Mouse (Mus musculus) bone marrow macrophage, adult 2 months (primary cell): Measurements from ENCODE around the gene Zfp865. TPM values are rescaled to one million over a fixed set of nuclear protein-coding genes. Genes with fewer than 3 reads are reported as not detected.
A peak's percentile ranks its signal among the peaks of the same experiment; 100 is the strongest.

ENCODE experiments used
- H3K27ac ChIP-seq: 2 replicates; pipeline ENCODE4 v1.5.1; 2012; ENCODE audit warnings: low read depth, low read length; ENCODE audit not compliant: insufficient read depth
- H3K4me1 ChIP-seq: 2 replicates; pipeline ENCODE4 v1.6.1; 2012; ENCODE audit warnings: low read length; ENCODE audit not compliant: control insufficient read depth, insufficient read depth
- H3K4me3 ChIP-seq: 2 replicates; pipeline ENCODE4 v1.5.1; 2012; ENCODE audit warnings: mild to moderate bottlenecking, low read length, moderate library complexity; ENCODE audit not compliant: insufficient read depth
- CTCF ChIP-seq: IDR thresholded peaks from 2 replicates; pipeline ENCODE4 v1.5.1; 2012; ENCODE audit warnings: low read depth, mild to moderate bottlenecking, low read length, moderate library complexity
- POLR2A ChIP-seq: IDR thresholded peaks from 2 replicates; pipeline ENCODE4 v1.6.1; 2012; ENCODE audit warnings: mild to moderate bottlenecking, low read depth, low read length, borderline replicate concordance
- polyA plus RNA-seq: library from polyadenylated mRNA; stranded (reverse); fragments of >200 nt; gene quantifications from 2 replicates; pipeline ENCODE4 v1.2.4, GENCODE M21; 2012; ENCODE audit not compliant: missing spikeins, insufficient read depth, insufficient read length

Gene Zfp865
- 19.8 and 30.1 TPM in 2 replicates for polyA plus RNA-seq

DNA sequence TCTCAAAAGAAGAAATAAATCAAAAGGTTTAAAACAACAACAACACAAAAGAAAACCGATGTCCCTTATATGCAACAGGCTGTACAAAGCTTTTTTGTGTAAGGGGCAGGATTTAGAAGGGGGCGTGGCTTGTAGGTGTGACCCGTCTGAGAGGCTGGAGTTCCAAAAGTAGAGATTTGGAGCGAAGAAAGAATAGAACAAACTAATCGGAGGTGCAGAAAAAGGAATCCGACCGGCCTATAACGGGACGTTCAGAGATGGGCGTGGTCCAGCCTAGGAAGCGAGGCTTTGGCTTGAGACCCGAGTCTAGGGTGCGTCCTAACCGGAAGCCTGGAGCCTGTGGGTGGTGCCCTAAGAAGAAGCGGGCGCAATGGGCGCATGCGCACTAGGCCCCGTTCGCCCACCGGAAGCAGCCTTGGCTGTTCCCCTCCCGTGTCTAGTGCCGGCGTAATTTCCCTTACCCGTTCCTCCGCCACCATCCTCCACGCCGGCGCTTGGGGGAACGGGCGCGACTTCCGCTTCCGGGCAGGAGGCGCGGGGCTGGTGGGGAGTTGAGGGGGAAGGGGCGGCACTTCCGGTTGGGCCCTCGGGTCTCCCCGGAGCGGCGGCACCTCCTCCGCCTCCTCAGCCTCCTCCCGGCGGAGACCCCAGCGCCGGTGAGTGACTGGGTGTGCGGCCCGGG, at the start of gene Zfp865, which contains the start of gene Ccdc106:
Gene Zfp865 (plus strand): TSS at position 377 of the 682 bp plus-strand sequence.
Gene Ccdc106 (plus strand): TSS at position 554 of the 682 bp plus-strand sequence.
- H3K27ac ChIP-seq: peak within 1 kb of the TSS; percentile 88
- TF ChIP-seq POLR2A (no peak), CTCF (no peak)
- H3K4me1 ChIP-seq: peaks cover 18% of the 10 kb centered on the region
- H3K4me3 ChIP-seq: peak within 1 kb of the TSS; percentile 93

DNA sequence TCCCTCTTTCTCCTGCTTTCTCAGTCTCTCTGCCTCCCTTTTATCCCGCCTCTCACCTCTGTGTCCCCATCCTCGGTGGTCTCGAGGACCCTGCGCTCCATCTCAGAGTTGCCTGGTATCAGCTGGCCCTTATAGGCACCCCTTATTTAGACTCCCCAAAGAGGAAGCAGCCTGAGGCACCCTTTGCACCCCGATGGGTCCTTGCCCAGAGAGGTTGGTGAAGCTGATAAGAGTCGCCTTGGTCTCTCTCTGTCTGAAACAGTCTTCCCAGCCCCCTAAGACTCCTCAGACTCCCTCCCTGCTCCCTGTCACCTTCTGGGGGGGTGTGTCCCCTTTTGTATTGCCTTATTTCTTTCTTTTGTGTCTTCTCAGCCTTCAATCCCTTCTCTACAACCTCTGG, 49.1 kb upstream of the Zfp865 start, which contains the start of gene Sbk3:
Gene Sbk3 (minus strand): TSS at position 101 of the 400 bp plus-strand sequence.
- no peak within 1 kb of the TSS for H3K27ac ChIP-seq
- H3K4me1 ChIP-seq: peaks cover 23% of the 10 kb centered on the region

DNA sequence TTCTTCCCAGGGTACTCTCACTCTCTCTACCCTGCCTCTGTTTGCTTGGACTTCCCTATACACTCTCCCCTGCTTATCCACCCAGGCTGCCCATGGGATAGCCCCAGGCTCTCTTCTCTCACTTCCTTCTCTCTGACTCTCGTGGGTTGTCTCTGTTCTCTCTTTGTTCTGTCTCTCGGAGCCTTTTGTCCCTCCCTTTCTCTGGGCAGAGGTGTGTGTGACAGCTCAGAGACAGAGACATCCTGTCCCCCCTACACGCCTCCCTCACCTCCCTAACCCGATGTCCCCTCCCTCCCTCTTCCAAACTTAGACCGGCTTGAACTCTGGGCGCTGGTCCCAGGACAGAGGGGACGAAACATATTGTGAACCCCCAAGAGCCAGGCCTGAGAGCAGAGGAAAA, 48.5 kb upstream of the Zfp865 start:
- no peak overlapping the region for H3K27ac ChIP-seq
- peaks cover 23% of the 10 kb centered on the region for H3K4me1 ChIP-seq
- no peak overlapping the region for H3K4me3 ChIP-seq
- TF ChIP-seq POLR2A: no peak
- no peak for TF ChIP-seq CTCF

More for the DNA sequence above, 49.1 kb upstream of the Zfp865 start, which contains the start of gene Sbk3:
- H3K4me3 ChIP-seq: no peak within 1 kb of the TSS
- TF ChIP-seq CTCF: no peak
- no peak for TF ChIP-seq POLR2A

DNA sequence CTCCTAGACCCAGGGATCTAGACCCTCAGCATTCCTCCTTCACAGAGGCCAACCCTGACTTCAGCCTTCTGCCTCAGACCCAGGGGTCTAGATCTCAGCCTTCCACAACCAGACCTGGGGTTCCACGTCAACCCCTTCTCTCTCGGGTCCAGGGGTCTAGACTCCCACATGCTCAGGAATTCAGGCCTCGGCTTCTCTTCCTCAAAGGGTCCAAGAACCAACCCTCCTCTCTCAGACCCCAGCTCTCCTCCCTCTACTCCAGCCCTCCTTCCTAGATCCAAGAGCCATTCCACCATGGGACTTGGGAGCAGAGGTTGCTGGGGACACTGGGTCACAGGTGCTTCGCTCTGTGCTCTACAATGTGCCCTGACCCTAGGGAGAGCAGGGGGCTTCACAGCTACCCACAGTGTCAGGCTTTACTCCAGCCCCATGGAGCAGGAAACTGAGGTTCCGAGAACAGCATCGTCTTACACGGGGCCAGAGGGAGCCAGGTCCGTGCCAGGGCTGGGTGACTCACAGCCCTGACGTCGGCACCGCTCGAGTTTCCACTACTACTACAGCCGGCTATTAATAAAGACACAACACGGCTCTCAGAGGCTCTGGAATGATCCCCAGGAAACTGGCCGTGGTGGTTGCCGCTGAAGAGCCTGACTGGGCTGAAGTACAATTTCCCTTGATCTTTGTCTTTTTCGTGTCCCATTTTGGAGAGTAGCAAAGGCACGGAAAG, 47.7 kb upstream of the Zfp865 start:
- H3K4me3 ChIP-seq: no peak overlapping the region
- H3K4me1 ChIP-seq: peaks cover 23% of the 10 kb centered on the region
- TF ChIP-seq CTCF (no peak), POLR2A (no peak)
- H3K27ac ChIP-seq: no peak overlapping the region

DNA sequence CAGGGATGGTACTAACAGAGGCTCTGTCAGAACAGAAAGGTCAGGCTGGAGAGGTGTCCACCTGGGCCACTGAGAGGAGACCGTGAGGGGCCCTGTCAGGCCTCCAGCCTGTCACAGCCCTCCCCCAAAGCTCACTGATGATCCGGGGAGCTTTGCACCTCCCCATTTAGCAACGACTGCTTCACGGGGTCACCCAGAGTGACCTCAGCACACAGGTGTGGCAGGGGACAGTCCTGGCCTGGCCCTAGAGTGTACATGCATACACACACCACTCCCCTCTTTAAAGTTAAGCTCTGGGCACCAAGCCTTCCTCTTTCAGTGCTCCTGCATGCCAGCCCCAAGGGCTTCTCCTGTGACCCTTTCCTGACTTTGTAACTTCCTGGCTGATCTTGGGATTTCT, 44.7 kb upstream of the Zfp865 start:
- peaks cover 23% of the 10 kb centered on the region for H3K4me1 ChIP-seq
- no peak overlapping the region for H3K4me3 ChIP-seq
- H3K27ac ChIP-seq: no peak overlapping the region
- TF ChIP-seq CTCF (no peak), POLR2A (no peak)

DNA sequence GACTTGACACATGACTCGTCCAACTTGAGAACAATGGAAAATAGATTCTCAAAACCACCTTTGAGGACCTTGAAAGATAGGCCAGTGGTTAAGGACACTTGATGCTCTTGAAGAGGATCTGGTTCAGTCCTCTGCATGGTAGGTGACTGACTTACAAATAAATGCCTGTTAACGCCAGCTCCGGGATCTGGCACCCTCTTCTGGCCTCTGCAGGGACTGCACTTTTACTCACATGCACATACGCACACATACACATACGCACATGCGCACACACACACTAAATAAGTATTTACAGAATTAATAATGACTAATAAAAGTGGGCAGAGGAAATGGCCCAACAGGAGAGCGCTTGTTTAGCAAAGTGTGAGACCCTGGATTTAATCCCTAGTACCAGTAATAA, 43.3 kb upstream of the Zfp865 start:
- peaks cover 12% of the 10 kb centered on the region for H3K4me1 ChIP-seq
- TF ChIP-seq POLR2A: no peak
- TF ChIP-seq CTCF: no peak
- H3K27ac ChIP-seq: no peak overlapping the region
- no peak overlapping the region for H3K4me3 ChIP-seq

DNA sequence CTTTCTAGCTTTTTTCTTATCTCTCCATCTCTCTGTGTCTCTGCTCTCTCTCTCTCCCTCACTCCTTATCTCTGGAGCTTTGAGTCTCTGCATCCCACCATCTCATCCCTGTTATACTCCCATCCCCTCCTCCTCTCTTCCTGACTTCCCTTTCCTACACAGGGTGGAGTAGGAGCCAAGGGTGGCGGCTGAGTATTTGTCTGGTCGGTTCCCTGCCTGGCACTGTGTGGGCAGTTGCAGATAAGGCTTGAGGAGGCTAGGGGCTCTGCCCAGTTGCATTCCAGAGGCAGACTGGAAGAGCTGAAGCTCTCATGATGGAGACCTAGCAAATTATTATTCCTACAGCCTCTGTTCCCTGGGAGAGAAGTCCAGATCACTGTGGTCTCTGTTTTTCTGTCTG, 31.9 kb upstream of the Zfp865 start:
- Histone ChIP-seq H3K27ac (no peak overlapping the region), H3K4me1 (no peaks in the 10 kb centered on the region), H3K4me3 (no peak overlapping the region)
- TF ChIP-seq POLR2A (no peak), CTCF (no peak)

DNA sequence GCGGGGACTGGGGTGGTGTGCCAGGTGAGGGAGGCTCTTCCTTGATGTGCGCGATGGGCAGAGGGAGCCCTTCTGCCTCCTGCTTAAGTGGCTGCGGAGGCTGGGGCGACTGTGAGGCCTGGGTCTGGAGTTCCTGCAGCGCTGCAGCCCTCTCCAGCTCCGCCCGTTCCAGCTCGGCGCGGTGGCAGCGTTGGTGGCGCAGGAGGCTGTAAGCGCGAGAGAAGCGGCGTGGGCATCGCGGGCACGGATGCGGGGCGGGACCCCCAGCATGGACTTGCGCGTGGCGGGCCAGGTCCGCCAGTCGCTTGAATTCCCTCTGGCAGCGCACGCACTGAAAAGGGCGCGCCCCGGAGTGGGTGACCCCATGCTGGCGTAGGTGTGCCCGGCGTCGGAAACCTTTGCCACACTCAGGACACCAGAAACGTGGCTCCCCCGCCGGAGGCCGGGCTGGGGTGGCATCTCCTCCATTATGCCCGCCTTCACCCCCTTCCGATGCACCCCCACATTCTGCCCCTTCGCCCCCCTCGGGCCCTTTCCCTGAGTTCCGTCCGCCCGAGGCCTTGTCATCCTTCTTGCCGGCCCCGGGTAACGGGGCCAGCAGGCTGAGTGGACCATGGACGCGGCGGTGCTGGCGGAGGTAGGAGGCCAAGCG, 26.7 kb upstream of the Zfp865 start:
- Histone ChIP-seq H3K4me1 (peaks cover 5% of the 10 kb centered on the region; the same call in 1 of the 2 replicates), H3K4me3 (no peak overlapping the region), H3K27ac (no peak overlapping the region)
- TF ChIP-seq POLR2A (no peak), CTCF (no peak)

DNA sequence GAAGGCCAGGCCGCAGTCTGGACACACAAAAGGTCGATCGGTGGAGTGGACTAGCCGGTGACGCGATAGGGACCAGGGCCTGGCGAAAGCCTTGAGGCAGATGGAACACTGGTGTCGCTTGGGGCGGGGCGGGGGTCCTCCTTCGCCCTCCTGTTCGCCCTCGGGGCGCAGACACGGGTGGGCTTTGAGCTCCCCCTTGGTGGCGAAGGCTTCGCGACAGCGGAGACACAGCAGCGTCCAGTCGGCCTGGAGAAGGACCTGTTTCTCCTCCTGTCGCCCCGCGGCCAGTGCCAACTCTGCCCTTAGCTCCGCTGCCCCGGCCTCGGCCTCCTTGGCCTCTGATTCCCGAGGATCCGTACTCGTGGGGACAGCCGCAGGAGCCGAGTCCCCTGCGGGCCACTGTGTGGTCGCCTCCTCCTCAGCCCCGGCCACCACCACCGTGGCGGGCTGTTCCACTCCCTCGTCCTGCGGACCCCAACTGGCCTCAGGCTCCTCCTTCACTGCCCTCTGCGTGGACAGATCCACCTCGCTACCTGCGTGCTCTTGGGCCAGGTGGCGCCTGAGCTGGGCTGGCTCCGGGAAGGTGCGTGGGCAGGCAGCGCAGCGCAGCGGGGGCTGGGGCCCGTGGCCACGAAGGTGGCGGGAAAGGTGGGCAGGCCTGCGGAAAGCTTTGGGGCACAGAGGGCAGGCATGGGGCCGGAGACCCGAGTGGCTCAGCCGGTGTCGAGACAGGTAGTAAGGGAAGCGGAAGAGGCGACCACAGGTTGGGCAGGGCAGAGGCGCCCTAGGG, 26.0 kb upstream of the Zfp865 start:
- Histone ChIP-seq H3K4me1 (peaks cover 5% of the 10 kb centered on the region; the same call in 1 of the 2 replicates), H3K27ac (no peak overlapping the region), H3K4me3 (no peak overlapping the region)
- TF ChIP-seq POLR2A (no peak), CTCF (no peak)
